Mouse (Mus musculus): ENCODE measurements around the gene Frmd4a. TPM values are rescaled to one million over a fixed set of nuclear protein-coding genes. Genes with fewer than 3 reads are reported as not detected.
"Not testable (repeated sequence)": the region's sequence is repeated elsewhere in the genome, so short reads cannot be mapped to it uniquely, and the experiment has no call there.

Gene Frmd4a
- total RNA-seq, 2 experiments from 2014 or later, result 18.1 to 29.3 TPM

GRCm38 (mm10) chr2:4194324-4195014 lies 177.0 kb downstream of the Frmd4a start:
- no peak for ATAC-seq (replicated peaks; ENCODE audit: poor library complexity)

GRCm38 (mm10) chr2:4196041-4196440 lies 178.5 kb downstream of the Frmd4a start:
- no peak for ATAC-seq (replicated peaks; ENCODE audit: poor library complexity)

- no peak for ATAC-seq (replicated peaks; ENCODE audit: poor library complexity)
These were observed 191.7 kb downstream of the Frmd4a start for GRCm38 (mm10) chr2:4209234-4209633.

GRCm38 (mm10) chr2:4222497-4222828 lies 204.9 kb downstream of the Frmd4a start:
- ATAC-seq (replicated peaks; ENCODE audit: poor library complexity), result no peak

- ATAC-seq (replicated peaks; ENCODE audit: poor library complexity), result no peak
These were observed 205.8 kb downstream of the Frmd4a start for GRCm38 (mm10) chr2:4223316-4223715.

- no peak for ATAC-seq (replicated peaks; ENCODE audit: poor library complexity)
These were observed 209.5 kb downstream of the Frmd4a start for GRCm38 (mm10) chr2:4226941-4227558.

GRCm38 (mm10) chr2:4227563-4227962 lies 210.0 kb downstream of the Frmd4a start:
- no peak for ATAC-seq (replicated peaks; ENCODE audit: poor library complexity)

GRCm38 (mm10) chr2:4228510-4228909 lies 211.0 kb downstream of the Frmd4a start:
- ATAC-seq (replicated peaks; ENCODE audit: poor library complexity), result no peak

GRCm38 (mm10) chr2:4232335-4232734 lies 214.8 kb downstream of the Frmd4a start:
- no peak for ATAC-seq (replicated peaks; ENCODE audit: poor library complexity)

GRCm38 (mm10) chr2:4232761-4233322 lies 215.3 kb downstream of the Frmd4a start:
- peak; percentile 68 for ATAC-seq (replicated peaks; ENCODE audit: poor library complexity)

GRCm38 (mm10) chr2:4237686-4238085 lies 220.2 kb downstream of the Frmd4a start:
- ATAC-seq (replicated peaks; ENCODE audit: poor library complexity), result no peak

GRCm38 (mm10) chr2:4249723-4250122 lies 232.2 kb downstream of the Frmd4a start:
- no peak for ATAC-seq (replicated peaks; ENCODE audit: poor library complexity)

- no peak for ATAC-seq (replicated peaks; ENCODE audit: poor library complexity)
These were observed 235.2 kb downstream of the Frmd4a start for GRCm38 (mm10) chr2:4252541-4253291.

GRCm38 (mm10) chr2:4253348-4253747 lies 235.8 kb downstream of the Frmd4a start:
- peak; percentile 54; the same call in 1 of the 2 replicates for ATAC-seq (replicated peaks; ENCODE audit: poor library complexity)

GRCm38 (mm10) chr2:4254083-4254482 lies 236.6 kb downstream of the Frmd4a start:
- no peak for ATAC-seq (replicated peaks; ENCODE audit: poor library complexity)

GRCm38 (mm10) chr2:4256242-4256641 lies 238.7 kb downstream of the Frmd4a start:
- ATAC-seq (replicated peaks; ENCODE audit: poor library complexity), result peak; percentile 76

- no peak for ATAC-seq (replicated peaks; ENCODE audit: poor library complexity)
These were observed 240.1 kb downstream of the Frmd4a start for GRCm38 (mm10) chr2:4257604-4258003.

- not testable (repeated sequence) for ATAC-seq (replicated peaks; ENCODE audit: poor library complexity)
These were observed 241.3 kb downstream of the Frmd4a start for GRCm38 (mm10) chr2:4258803-4259202.

GRCm38 (mm10) chr2:4260324-4261058 lies 243.0 kb downstream of the Frmd4a start:
- ATAC-seq (replicated peaks; ENCODE audit: poor library complexity), result no peak

GRCm38 (mm10) chr2:4262667-4263066 lies 245.2 kb downstream of the Frmd4a start:
- no peak for ATAC-seq (replicated peaks; ENCODE audit: poor library complexity)

- ATAC-seq (replicated peaks; ENCODE audit: poor library complexity), result no peak
These were observed 249.9 kb downstream of the Frmd4a start for GRCm38 (mm10) chr2:4267377-4267776.

All from megakaryocyte progenitor cell, adult 5-6 weeks (primary cell).